Mouse (Mus musculus) cerebellum, adult 2 months (tissue): ENCODE measurements around the gene Cdk1.

Source experiments
- CTCF ChIP-seq: fragments of 200-500 bp; IDR thresholded peaks from 2 replicates; pipeline ENCODE4 v1.5.1; 2011; ENCODE audit warnings: low read depth, mild to moderate bottlenecking, control low read depth, low read length, moderate library complexity, borderline replicate concordance; ENCODE audit not compliant: insufficient read depth
- POLR2A ChIP-seq: fragments of 200-500 bp; IDR thresholded peaks from 2 replicates; pipeline ENCODE4 v1.6.1; 2011; ENCODE audit warnings: low read length, control low read depth, borderline replicate concordance; ENCODE audit not compliant: insufficient read depth

GRCm38 (mm10) chr10:69373796-69374550 is 21.2 kb upstream of the Cdk1 start:
- TF ChIP-seq CTCF (no peak), POLR2A (no peak)
